Mouse (Mus musculus) MEL (cell line): ENCODE measurements around the gene Ap1ar.

Experiments used
- BHLHE40 ChIP-seq: IDR thresholded peaks from 2 replicates; pipeline ENCODE4 v1.6.1; 2012; ENCODE audit warnings: low read depth, mild to moderate bottlenecking, inconsistent platforms, low read length, improper control_type of control experiment, borderline replicate concordance
- CTCF ChIP-seq, 3 experiments: IDR thresholded peaks in 2 of 3; conservative IDR thresholded peaks in 1 of 3; 2 replicates each; pipeline ENCODE4 v1.5.1; 2011 to 2012; ENCODE audit warnings: low read length in 3 of 3, low read depth in 2 of 3, mild to moderate bottlenecking in 2 of 3, improper control_type of control experiment in 1 of 3, inconsistent platforms in 1 of 3, mixed read lengths in 1 of 3, moderate library complexity in 1 of 3; ENCODE audit not compliant: control insufficient read depth in 1 of 3, insufficient read depth in 1 of 3, poor library complexity in 1 of 3, severe bottlenecking in 1 of 3
- E2F4 ChIP-seq: IDR thresholded peaks from 2 replicates; pipeline ENCODE4 v1.6.1; 2011; ENCODE audit warnings: low read depth, low read length, improper control_type of control experiment, borderline replicate concordance
- ELF1 ChIP-seq: IDR thresholded peaks from 2 replicates; pipeline ENCODE4 v1.6.1; 2014; ENCODE audit warnings: low read depth, mild to moderate bottlenecking, inconsistent platforms, low read length, improper control_type of control experiment, moderate library complexity
- EP300 ChIP-seq, 2 experiments: IDR thresholded peaks; 2 replicates each; pipeline ENCODE4 v1.6.1; 2011; ENCODE audit warnings: improper control_type of control experiment in 2 of 2, low read length in 2 of 2, low read depth in 1 of 2, mild to moderate bottlenecking in 1 of 2
- GATA1 ChIP-seq: IDR thresholded peaks from 2 replicates; pipeline ENCODE4 v1.6.1; 2011; ENCODE audit warnings: low read depth, low read length, improper control_type of control experiment
- KAT2A ChIP-seq: conservative IDR thresholded peaks from 2 replicates; pipeline ENCODE4 v1.6.1; 2012; ENCODE audit warnings: low read depth, low read length, improper control_type of control experiment, inconsistent platforms
- MYB ChIP-seq: IDR thresholded peaks from 2 replicates; pipeline ENCODE4 v1.6.1; 2011; ENCODE audit warnings: mild to moderate bottlenecking, low read depth, low read length, improper control_type of control experiment
- POLR2A ChIP-seq, 2 experiments: IDR thresholded peaks; 2 replicates each; pipeline ENCODE4 v1.6.1; 2011 to 2012; ENCODE audit warnings: low read length in 2 of 2, mild to moderate bottlenecking in 2 of 2, control low read depth in 1 of 2, improper control_type of control experiment in 1 of 2, low read depth in 1 of 2, moderate library complexity in 1 of 2; ENCODE audit not compliant: control insufficient read depth in 1 of 2, insufficient read depth in 1 of 2, poor library complexity in 1 of 2
- SIN3A ChIP-seq: IDR thresholded peaks from 2 replicates; pipeline ENCODE4 v1.6.1; 2012; ENCODE audit warnings: low read length, improper control_type of control experiment, inconsistent platforms
- SMC3 ChIP-seq: IDR thresholded peaks from 2 replicates; pipeline ENCODE4 v1.6.1; 2011; ENCODE audit warnings: low read depth, low read length, improper control_type of control experiment
- USF1 ChIP-seq: IDR thresholded peaks from 2 replicates; pipeline ENCODE4 v1.6.1; 2014; ENCODE audit warnings: low read depth, mild to moderate bottlenecking, inconsistent platforms, low read length, improper control_type of control experiment, moderate library complexity
- ZNF384 ChIP-seq: IDR thresholded peaks from 2 replicates; pipeline ENCODE4 v1.6.1; 2012; ENCODE audit warnings: low read depth, mild to moderate bottlenecking, inconsistent platforms, low read length, improper control_type of control experiment

DNA sequence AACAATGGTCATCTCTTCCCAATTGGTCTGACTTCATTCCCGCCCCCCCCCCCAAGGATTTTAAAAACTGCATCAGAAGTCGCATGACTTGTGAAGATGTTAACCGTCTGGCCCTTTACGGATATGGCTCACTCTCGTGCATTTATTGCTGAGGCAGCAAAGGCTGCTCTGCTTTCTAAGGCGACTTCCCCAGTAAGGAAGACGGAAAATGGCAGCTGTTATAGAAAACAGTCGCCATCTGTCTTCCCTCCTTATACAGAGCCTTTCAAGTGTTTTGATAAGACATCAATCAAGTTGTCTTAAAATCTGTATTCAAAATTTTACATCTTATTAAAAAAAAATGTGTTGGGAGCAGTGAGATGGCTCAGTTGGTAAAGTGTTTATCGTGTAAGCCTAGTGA lies 15.4 kb upstream of the Ap1ar start:
- TF ChIP-seq MYB = no peak
- TF ChIP-seq CTCF (IDR thresholded peaks at IDR 0.05 in 2 of 3, conservative IDR thresholded peaks at IDR 0.05 in 1 of 3; ENCODE audit: control insufficient read depth in 1 of 3, insufficient read depth in 1 of 3, low read depth in 2 of 3, low read length in 3 of 3, poor library complexity in 1 of 3, severe bottlenecking in 1 of 3) = no peak
- TF ChIP-seq POLR2A (IDR thresholded peaks at IDR 0.05; ENCODE audit: control insufficient read depth in 1 of 2, insufficient read depth in 1 of 2, low read depth in 1 of 2, low read length in 2 of 2, poor library complexity in 1 of 2) = no peak
- TF ChIP-seq ELF1 = no peak
- no peak for TF ChIP-seq ZNF384
- no peak for TF ChIP-seq EP300 (IDR thresholded peaks at IDR 0.05; ENCODE audit: low read depth in 1 of 2, low read length in 2 of 2)
- no peak for TF ChIP-seq E2F4
- TF ChIP-seq SMC3 = no peak
- TF ChIP-seq KAT2A = no peak
- no peak for TF ChIP-seq GATA1
- TF ChIP-seq USF1 = no peak
- TF ChIP-seq BHLHE40 = no peak
- no peak for TF ChIP-seq SIN3A
